In the genomic region with DNA sequence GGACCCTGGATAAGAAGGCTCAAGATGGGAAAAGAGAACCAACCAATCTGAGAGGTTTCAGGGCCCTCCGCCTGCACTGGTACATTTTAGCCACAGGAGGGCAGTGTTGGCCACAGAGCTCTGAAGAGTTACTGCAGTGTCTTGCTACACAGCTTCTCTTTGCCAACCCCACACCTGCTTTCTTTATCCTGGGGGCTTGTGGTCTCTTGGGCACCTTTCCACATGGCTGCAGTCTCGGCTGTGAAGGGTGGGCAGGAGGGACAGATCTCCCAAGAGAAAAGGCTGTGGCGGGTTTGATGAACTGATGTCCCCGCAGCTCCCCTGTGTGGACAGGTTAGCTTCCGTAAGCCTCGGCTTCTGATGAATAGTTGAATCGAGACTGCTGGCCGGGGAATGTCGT, we compare ENCODE assay signal across 7 mouse cellular contexts. TPM values are rescaled to one million over a fixed set of nuclear protein-coding genes. Genes with fewer than 3 reads are reported as not detected.
A peak's percentile ranks its signal among the peaks of the same experiment; 100 is the strongest.
DNase-seq lines count a peak whose midpoint lies in the region; ATAC-seq lines count a peak whose summit lies in the region.

No protein-coding gene starts in this region.

- no peaks in the 10 kb centered on the region for H3K27me3 ChIP-seq in intestine, embryonic 15.5 days (replicated peaks)
- H3K27me3 ChIP-seq in midbrain, embryonic 11.5 days (ENCODE audit: control insufficient read depth, insufficient read depth, low read length): no peaks in the 10 kb centered on the region; the same call in 1 of the 2 replicates

- DNase-seq in adrenal gland, adult 18-20 months (ENCODE audit: low spot score in 2 of 2): peak; percentile 74 to 76
- peak; percentile 86 for DNase-seq in embryo, embryonic 11 days
- peak; percentile 71 to 82 for DNase-seq in gastrocnemius, postnatal 36 days
- peak; percentile 85 to 93 for DNase-seq in left cerebral cortex, postnatal 25 days (ENCODE audit: low spot score in 2 of 2)
- DNase-seq in midbrain, embryonic 11.5 days (ENCODE audit: low spot score, missing footprints): peak; percentile 99
- peak; percentile 55 for DNase-seq in spleen, adult 12 weeks (ENCODE audit: low spot score)

- 17% methylated on average over 9 of the region's 9 CpGs for WGBS in intestine, embryonic 15.5 days
- WGBS in midbrain, embryonic 11.5 days: 30% methylated on average over 9 of the region's 9 CpGs

- H3K4me1 ChIP-seq in intestine, embryonic 15.5 days (replicated peaks): peaks cover 21% of the 10 kb centered on the region
- peaks cover 21% of the 10 kb centered on the region for H3K4me1 ChIP-seq in midbrain, embryonic 11.5 days (ENCODE audit: control insufficient read depth, insufficient read depth, low read length)

- no peaks in the 10 kb centered on the region for H3K9me3 ChIP-seq in intestine, embryonic 15.5 days
- H3K9me3 ChIP-seq in midbrain, embryonic 11.5 days (ENCODE audit: control insufficient read depth, low read length): no peaks in the 10 kb centered on the region

- intact Hi-C loops in gastrocnemius, postnatal 36 days (cut with DNase I): loop anchor here (1.0 to 10.0 kb wide), 2 partner anchors 39 to 220 kb away; partner anchors contain the start of gene Psrc1
- intact Hi-C loops in left cerebral cortex, postnatal 25 days (cut with DNase I): loop anchor here (2.0 to 5.0 kb wide), 3 partner anchors 40 to 107 kb away; partner anchors contain the start of gene Psma5

- no peak overlapping the region; the same call in 1 of the 2 replicates for H3K4me3 ChIP-seq in intestine, embryonic 15.5 days (replicated peaks)
- H3K4me3 ChIP-seq in midbrain, embryonic 11.5 days (ENCODE audit: low read depth, low read length): no peak overlapping the region

- peak overlapping the region; percentile 55 for H3K4me2 ChIP-seq in intestine, embryonic 15.5 days (replicated peaks)
- peak overlapping the region; percentile 13; the same call in 1 of the 2 replicates for H3K4me2 ChIP-seq in midbrain, embryonic 11.5 days

- no peak overlapping the region for H3K9ac ChIP-seq in intestine, embryonic 15.5 days
- 0 out of 2 replicates have a peak overlapping the region, but pooled peaks have one; percentile 6 for H3K9ac ChIP-seq in midbrain, embryonic 11.5 days (ENCODE audit: low read length)

- H3K27ac ChIP-seq in intestine, embryonic 15.5 days: no peak overlapping the region
- H3K27ac ChIP-seq in midbrain, embryonic 11.5 days (ENCODE audit: low read depth, low read length): no peak overlapping the region

- H3K36me3 ChIP-seq in intestine, embryonic 15.5 days: no peaks in the 10 kb centered on the region
- no peaks in the 10 kb centered on the region for H3K36me3 ChIP-seq in midbrain, embryonic 11.5 days (ENCODE audit: control insufficient read depth, insufficient read depth, low read length)

- peak; percentile 67 for ATAC-seq in intestine, embryonic 15.5 days
- peak; percentile 67 for ATAC-seq in midbrain, embryonic 11.5 days (ENCODE audit: low FRiP score)

RNA-seq across cellular contexts. Expression of gene Gpr61, which starts 10.1 kb away (rescaled TPM):
- under 1 TPM; 0.19 to 0.23 TPM for total RNA-seq in adrenal gland, adult 18-20 months (2021)
- total RNA-seq in gastrocnemius, postnatal 36 days (2021): not detected
- polyA plus RNA-seq in intestine, embryonic 15.5 days (2015; fragmentation: Nextera tagmentation; extraction: Ambion mirVana): 0.15 and 0.21 TPM in 2 replicates
- 10 to 100 TPM; 18.1 to 19.4 TPM for total RNA-seq in left cerebral cortex, postnatal 25 days (2021)
- polyA plus RNA-seq in midbrain, embryonic 11.5 days (2014; fragmentation: Nextera tagmentation; extraction: Ambion mirVana): 0.19 and 0.40 TPM in 2 replicates

RNA-seq across cellular contexts. Expression of gene Gnai3, which starts 18.9 kb away (rescaled TPM):
- total RNA-seq in adrenal gland, adult 18-20 months (2021): 100 to 1,000 TPM; 160 to 166 TPM
- 10 to 100 TPM in 1 of 2 experiments, 1 to 10 TPM in 1; 9.7 to 11.3 TPM for total RNA-seq in gastrocnemius, postnatal 36 days (2021)
- 165 and 183 TPM in 2 replicates for polyA plus RNA-seq in intestine, embryonic 15.5 days (2015; fragmentation: Nextera tagmentation; extraction: Ambion mirVana)
- 10 to 100 TPM; 25.6 to 27.7 TPM for total RNA-seq in left cerebral cortex, postnatal 25 days (2021)
- polyA plus RNA-seq in midbrain, embryonic 11.5 days (2014; fragmentation: Nextera tagmentation; extraction: Ambion mirVana): 217 and 240 TPM in 2 replicates

RNA-seq across cellular contexts. Expression of gene Amigo1, which starts 21.3 kb away (rescaled TPM):
- total RNA-seq in adrenal gland, adult 18-20 months (2021): 10 to 100 TPM; 23.1 to 23.5 TPM
- 10 to 100 TPM; 23.3 to 27.5 TPM for total RNA-seq in gastrocnemius, postnatal 36 days (2021)
- 3.9 and 4.4 TPM in 2 replicates for polyA plus RNA-seq in intestine, embryonic 15.5 days (2015; fragmentation: Nextera tagmentation; extraction: Ambion mirVana)
- 10 to 100 TPM; 68.7 to 72.9 TPM for total RNA-seq in left cerebral cortex, postnatal 25 days (2021)
- polyA plus RNA-seq in midbrain, embryonic 11.5 days (2014; fragmentation: Nextera tagmentation; extraction: Ambion mirVana): 4.2 and 4.3 TPM in 2 replicates

RNA-seq across cellular contexts. Expression of gene Cyb561d1, which starts 36.2 kb away (rescaled TPM):
- 1 to 10 TPM; 7.3 to 8.6 TPM for total RNA-seq in adrenal gland, adult 18-20 months (2021)
- total RNA-seq in gastrocnemius, postnatal 36 days (2021): 1 to 10 TPM; 2.5 to 3.1 TPM
- polyA plus RNA-seq in intestine, embryonic 15.5 days (2015; fragmentation: Nextera tagmentation; extraction: Ambion mirVana): 3.6 and 3.8 TPM in 2 replicates
- 10 to 100 TPM; 17.4 to 17.9 TPM for total RNA-seq in left cerebral cortex, postnatal 25 days (2021)
- polyA plus RNA-seq in midbrain, embryonic 11.5 days (2014; fragmentation: Nextera tagmentation; extraction: Ambion mirVana): 2.3 and 3.0 TPM in 2 replicates

RNA-seq across cellular contexts. Expression of gene Atxn7l2, which starts 45.9 kb away (rescaled TPM):
- 1 to 10 TPM; 8.2 to 8.5 TPM for total RNA-seq in adrenal gland, adult 18-20 months (2021)
- 1 to 10 TPM; 5.7 to 6.1 TPM for total RNA-seq in gastrocnemius, postnatal 36 days (2021)
- polyA plus RNA-seq in intestine, embryonic 15.5 days (2015; fragmentation: Nextera tagmentation; extraction: Ambion mirVana): 10.9 and 11.3 TPM in 2 replicates
- 10 to 100 TPM; 24.0 to 24.2 TPM for total RNA-seq in left cerebral cortex, postnatal 25 days (2021)
- 16.9 and 18.3 TPM in 2 replicates for polyA plus RNA-seq in midbrain, embryonic 11.5 days (2014; fragmentation: Nextera tagmentation; extraction: Ambion mirVana)

Comparison
In these comparisons a context has a peak if more than half of its experiments do, and no peak if none do; other contexts are left out.
1. RNA of gene Gpr61, which starts 10.1 kb away (total RNA-seq): 18.1 to 19.4 TPM in left cerebral cortex, postnatal 25 days; 0.19 to 0.23 TPM in adrenal gland, adult 18-20 months and not detected in gastrocnemius, postnatal 36 days; every median in the first group is over 10 times any median in the second.
2. RNA of gene Gnai3, which starts 18.9 kb away (total RNA-seq): 160 to 166 TPM in adrenal gland, adult 18-20 months; 25.6 to 27.7 TPM in left cerebral cortex, postnatal 25 days and 9.7 to 11.3 TPM in gastrocnemius, postnatal 36 days; every median in the first group is over 4 times any median in the second.
3. Peak in every context shown above with its lines, with median percentiles within 50 percentile points of each other: DNase-seq.